Mouse (Mus musculus) liver, adult 2 months (tissue): ENCODE results near the gene Tssc4.

Experiments
- CTCF ChIP-seq: fragments of 200-500 bp; IDR thresholded peaks from 2 replicates; pipeline ENCODE4 v1.5.1; 2011; ENCODE audit warnings: low read depth, low read length, control low read depth
- POLR2A ChIP-seq: fragments of 200-500 bp; IDR thresholded peaks from 2 replicates; pipeline ENCODE4 v1.6.1; 2011; ENCODE audit warnings: low read length, control low read depth; ENCODE audit not compliant: insufficient read depth; ENCODE audit errors: extremely low read depth

DNA sequence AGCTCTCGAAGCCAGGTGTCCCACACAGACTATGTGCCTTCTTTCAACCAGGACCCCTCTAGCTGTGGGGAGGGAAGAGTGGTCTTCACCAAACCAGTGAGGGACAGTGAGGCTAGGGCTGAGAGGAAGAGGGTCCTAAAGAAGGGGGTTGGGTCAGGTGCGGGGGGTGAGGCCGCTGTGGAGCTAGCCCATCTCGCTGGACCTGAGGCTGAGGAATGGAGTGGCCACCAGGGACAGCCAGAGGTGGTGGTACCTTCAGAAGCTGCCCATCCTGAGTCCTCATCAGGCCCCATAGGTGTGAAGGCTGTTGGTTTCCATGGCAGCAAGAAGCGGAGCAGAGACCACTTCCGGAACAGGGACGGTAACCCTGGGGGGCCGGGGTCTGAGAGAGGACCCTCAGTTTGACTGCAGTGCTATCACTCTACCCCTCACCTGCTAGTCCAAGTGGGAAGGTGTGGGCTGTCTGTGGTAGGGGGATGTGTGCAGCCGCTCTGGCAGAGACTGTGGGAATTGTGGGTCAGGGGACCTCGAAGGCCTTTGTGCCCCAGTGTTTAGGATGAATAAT, 1.5 kb downstream of the Tssc4 start:
- no peak for TF ChIP-seq CTCF
- TF ChIP-seq POLR2A: no peak
